Mouse (Mus musculus): ENCODE results near the gene Zbed5. TPM values are rescaled to one million over a fixed set of nuclear protein-coding genes. Genes with fewer than 3 reads are reported as not detected.
"Not testable (repeated sequence)": the region's sequence is repeated elsewhere in the genome, so short reads cannot be mapped to it uniquely, and the experiment has no call there.

Gene Zbed5
- polyA plus RNA-seq, 1 experiment = 14.8 TPM

DNA sequence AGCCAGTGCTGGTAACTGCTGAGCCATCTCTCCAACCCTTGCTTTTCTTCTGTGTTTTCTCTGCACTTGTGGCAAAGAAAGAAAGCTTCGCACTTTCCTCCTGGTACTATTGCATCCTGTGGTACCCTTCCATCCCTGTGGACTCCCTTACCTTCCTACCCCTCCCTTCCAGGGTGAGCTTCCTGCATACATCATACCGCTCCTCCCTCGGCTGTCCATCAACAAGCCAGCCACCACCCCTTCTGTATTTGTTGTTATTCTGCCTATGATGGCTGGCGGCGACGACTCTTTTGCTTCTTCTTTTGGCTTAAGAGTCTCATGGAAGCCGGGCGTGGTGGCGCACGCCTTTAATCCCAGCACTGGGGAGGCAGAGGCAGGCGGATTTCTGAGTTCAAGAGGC, 20.4 kb upstream of the Zbed5 start:
- DNase-seq (ENCODE audit: low read depth) = no peak
- TF ChIP-seq POLR2A (IDR thresholded peaks at IDR 0.05; ENCODE audit: borderline replicate concordance, extremely low read depth, insufficient read depth, insufficient read length, poor library complexity, severe bottlenecking) (no peak), CTCF (IDR thresholded peaks at IDR 0.05; ENCODE audit: borderline replicate concordance, extremely low read depth, insufficient read depth, insufficient read length) (no peak)

DNA sequence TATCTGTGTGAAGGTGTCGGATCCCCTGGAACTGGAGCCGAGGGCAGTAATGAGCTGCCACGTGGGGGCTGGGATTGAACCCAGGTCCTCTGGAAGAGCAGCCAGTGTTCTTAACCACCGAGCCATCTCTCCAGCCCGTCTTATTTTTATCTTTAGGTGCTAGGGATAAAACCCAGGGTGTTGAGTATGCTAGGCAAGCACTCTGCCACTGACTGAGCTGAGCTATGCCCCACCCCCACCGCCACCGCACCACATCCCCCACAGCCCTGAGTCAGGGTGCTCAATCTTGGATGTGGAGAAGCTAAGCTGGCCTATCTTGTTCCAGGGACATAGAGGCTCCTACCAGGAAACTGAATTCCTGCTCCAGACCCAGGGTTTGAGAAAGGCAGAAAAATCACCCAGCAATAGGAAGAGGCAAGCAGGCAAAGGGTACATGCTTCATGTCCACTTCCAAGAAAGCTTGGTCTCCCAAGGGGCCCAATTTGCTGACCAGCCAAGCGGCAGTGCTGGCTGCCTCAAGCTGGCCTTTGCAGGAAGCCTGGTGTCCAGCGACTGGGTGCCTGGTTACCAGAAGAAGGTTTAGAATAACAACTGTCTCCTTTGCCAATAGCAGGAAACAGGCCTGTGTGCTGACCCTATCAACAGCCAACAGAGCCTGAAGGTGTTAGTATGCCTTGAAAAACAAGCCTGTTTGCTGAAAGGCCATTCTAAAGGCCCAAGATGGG, 17.6 kb upstream of the Zbed5 start:
- no peak for DNase-seq (ENCODE audit: low read depth)
- TF ChIP-seq POLR2A (IDR thresholded peaks at IDR 0.05; ENCODE audit: borderline replicate concordance, extremely low read depth, insufficient read depth, insufficient read length, poor library complexity, severe bottlenecking) (no peak), CTCF (IDR thresholded peaks at IDR 0.05; ENCODE audit: borderline replicate concordance, extremely low read depth, insufficient read depth, insufficient read length) (no peak)

DNA sequence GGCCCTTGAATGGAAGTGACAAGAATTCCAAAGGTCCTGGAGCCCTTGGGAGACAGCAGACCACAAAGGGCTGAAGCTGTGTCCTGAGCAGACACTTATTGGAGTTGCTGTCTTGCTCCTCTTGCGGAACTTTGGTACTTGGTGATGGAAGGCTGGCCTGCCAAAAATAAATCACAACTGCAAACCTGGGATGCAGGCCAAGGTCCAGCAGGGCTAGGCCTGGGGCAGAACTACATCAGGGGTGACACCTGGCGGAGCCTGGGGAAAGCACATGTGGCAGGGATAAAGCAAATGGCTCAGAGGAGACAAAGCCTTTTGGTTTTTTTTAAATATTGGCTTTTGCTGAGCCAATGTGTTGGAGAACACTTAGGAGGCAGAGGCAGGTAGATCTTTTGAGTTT, 16.6 kb upstream of the Zbed5 start:
- TF ChIP-seq POLR2A (IDR thresholded peaks at IDR 0.05; ENCODE audit: borderline replicate concordance, extremely low read depth, insufficient read depth, insufficient read length, poor library complexity, severe bottlenecking) (no peak), CTCF (IDR thresholded peaks at IDR 0.05; ENCODE audit: borderline replicate concordance, extremely low read depth, insufficient read depth, insufficient read length) (peak; percentile 54; the same call in 1 of the 2 replicates)
- peak; percentile 35 for DNase-seq (ENCODE audit: low read depth)

DNA sequence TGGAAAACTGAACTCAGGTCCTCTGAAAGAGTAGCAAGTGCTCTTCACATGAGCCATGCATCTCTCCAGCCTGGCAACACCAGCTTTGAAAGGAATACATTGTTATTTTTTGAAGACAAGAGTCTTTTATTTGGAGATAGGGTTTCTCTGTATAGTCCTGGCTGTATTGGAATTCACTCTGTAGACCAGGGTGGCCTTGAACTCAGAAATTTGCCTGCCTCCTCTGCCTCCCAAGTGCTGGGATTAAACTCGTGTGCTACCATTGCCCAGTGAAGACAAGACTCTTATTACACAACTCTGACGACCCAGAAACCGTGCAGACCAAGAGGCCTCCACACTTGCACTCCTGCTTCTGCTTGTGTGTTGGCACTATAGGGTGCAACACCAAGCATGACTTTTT, 15.6 kb upstream of the Zbed5 start:
- DNase-seq (ENCODE audit: low read depth) = no peak
- TF ChIP-seq CTCF (IDR thresholded peaks at IDR 0.05; ENCODE audit: borderline replicate concordance, extremely low read depth, insufficient read depth, insufficient read length) = no peak
- TF ChIP-seq POLR2A (IDR thresholded peaks at IDR 0.05; ENCODE audit: borderline replicate concordance, extremely low read depth, insufficient read depth, insufficient read length, poor library complexity, severe bottlenecking) = no peak

DNA sequence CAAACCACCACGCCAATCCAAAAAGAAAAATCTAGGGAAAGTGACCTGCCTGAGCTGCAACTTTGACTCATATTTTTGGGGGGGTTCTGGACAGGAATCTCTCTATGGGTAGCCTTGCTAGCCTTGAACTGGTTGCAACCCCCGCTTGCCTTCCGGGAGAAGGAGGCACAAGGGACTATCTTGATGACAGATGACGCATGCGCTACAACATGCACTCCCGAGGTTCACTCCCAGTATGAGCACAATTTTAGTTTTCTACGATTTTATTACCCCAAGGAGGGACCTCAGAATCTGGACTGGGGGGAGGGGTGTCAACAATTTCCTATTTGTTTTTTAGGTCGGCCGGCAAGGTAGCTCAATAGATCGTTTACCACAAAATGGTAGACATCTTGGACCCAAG, 9.3 kb upstream of the Zbed5 start:
- TF ChIP-seq POLR2A (IDR thresholded peaks at IDR 0.05; ENCODE audit: borderline replicate concordance, extremely low read depth, insufficient read depth, insufficient read length, poor library complexity, severe bottlenecking) (no peak), CTCF (IDR thresholded peaks at IDR 0.05; ENCODE audit: borderline replicate concordance, extremely low read depth, insufficient read depth, insufficient read length) (no peak)
- peak; percentile 4 for DNase-seq (ENCODE audit: low read depth)

DNA sequence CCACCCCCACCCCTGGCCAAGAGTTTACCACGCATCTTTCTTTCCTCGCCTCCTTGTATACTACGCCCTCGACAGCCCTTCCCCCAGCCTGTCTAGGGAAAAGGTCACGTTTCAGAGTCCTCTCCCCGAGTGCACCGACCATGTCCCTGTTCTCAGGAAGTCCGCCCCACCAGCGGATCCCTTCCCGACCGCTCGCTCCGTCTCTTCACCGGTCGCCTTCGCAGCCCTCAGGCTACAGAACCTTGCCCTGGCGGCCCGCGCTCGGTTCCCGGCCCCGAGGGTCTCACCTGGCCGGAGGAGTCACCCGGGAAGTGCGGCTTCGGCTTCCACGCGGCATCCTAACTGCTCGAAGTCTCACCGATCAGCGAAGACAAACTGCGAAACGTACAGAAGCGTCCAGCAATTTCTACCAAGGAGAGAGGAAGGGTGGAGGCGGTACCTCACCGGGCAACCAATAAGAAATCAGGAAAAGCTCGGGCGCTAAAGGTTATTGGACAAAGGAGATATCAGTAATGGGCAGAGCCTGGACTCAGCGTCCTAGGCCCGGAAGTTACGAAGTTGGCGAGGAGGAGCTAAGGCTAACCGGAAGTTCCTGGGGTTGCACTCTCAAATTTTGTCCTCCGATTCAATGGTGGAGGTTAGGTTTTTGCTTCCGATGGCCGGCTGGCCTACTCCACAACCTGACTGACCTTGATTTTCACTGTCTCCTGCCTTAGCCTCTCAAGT, 8.4 kb upstream of the Zbed5 start, which contains the start of gene Chchd2:
Gene Chchd2 (minus strand): TSS at position 560 of the 726 bp plus-strand sequence.
- DNase-seq (ENCODE audit: low read depth) = peak; percentile 99
- TF ChIP-seq CTCF (IDR thresholded peaks at IDR 0.05; ENCODE audit: borderline replicate concordance, extremely low read depth, insufficient read depth, insufficient read length) (no peak), POLR2A (IDR thresholded peaks at IDR 0.05; ENCODE audit: borderline replicate concordance, extremely low read depth, insufficient read depth, insufficient read length, poor library complexity, severe bottlenecking) (0 out of 2 replicates have a peak, but pooled peaks have one; percentile 21)

DNA sequence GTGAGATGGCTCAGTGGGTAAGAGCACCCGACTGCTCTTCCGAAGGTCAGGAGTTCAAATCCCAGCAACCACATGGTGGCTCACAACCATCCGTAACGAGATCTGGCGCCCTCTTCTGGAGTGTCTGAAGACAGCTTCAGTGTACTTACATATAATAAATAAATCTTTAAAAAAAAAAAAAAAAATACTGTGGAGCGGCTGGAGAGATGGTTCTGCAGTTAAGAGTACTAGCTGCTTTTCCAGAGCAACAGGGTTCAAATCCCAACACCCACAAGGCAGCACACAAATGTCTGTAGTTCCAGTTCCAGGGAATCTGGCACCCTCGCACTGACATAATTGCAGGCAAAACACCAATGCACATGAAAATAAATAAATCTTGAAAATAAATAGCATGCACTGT, 5.1 kb upstream of the Zbed5 start:
- not testable (repeated sequence) for DNase-seq (ENCODE audit: low read depth)

DNA sequence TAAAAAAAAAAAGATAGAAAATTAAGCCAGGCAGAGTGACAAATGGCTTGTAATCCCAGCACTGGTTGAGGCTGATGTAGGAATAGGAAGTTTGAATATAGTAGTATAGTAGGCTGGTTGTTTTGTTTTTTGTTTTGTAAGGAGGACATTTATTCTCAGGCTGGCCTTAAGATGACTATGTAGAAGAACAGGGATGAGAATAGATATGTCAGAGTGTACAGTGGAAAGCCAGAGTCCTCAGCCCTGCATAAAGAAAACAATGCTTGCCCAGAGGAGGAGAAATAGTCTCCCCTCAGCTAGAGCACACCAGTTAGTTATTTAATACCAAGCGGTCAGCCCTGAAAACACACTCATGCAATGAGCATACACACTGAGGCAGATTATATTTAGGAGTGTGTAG, 2.9 kb downstream of the Zbed5 start, which contains the start of gene Phkg1:
Gene Phkg1 (minus strand): TSS at position 101 of the 400 bp plus-strand sequence.
- DNase-seq (ENCODE audit: low read depth) = no peak
- TF ChIP-seq POLR2A (IDR thresholded peaks at IDR 0.05; ENCODE audit: borderline replicate concordance, extremely low read depth, insufficient read depth, insufficient read length, poor library complexity, severe bottlenecking) = no peak
- TF ChIP-seq CTCF (IDR thresholded peaks at IDR 0.05; ENCODE audit: borderline replicate concordance, extremely low read depth, insufficient read depth, insufficient read length) = no peak

DNA sequence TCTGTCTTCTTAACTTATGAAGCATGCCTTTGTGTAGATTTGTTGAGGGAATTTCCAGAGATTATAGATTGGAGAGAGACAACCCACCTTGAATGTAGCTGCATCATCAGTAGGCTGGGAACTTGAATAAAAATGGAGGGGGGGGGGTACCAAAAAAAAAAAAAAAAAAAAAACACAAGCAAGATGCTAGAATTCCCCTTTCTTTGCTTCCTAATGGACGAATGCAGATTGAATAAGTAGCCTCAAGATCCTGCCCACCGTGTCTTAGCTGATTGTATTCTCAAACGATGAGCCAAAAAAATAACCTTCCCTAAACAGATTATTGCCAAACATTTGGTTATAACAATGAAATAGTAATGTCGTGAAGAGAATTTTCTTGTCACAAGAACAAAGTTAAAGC, 12.3 kb downstream of the Zbed5 start:
- DNase-seq (ENCODE audit: low read depth) = no peak
- TF ChIP-seq CTCF (IDR thresholded peaks at IDR 0.05; ENCODE audit: borderline replicate concordance, extremely low read depth, insufficient read depth, insufficient read length) (no peak), POLR2A (IDR thresholded peaks at IDR 0.05; ENCODE audit: borderline replicate concordance, extremely low read depth, insufficient read depth, insufficient read length, poor library complexity, severe bottlenecking) (no peak)

DNA sequence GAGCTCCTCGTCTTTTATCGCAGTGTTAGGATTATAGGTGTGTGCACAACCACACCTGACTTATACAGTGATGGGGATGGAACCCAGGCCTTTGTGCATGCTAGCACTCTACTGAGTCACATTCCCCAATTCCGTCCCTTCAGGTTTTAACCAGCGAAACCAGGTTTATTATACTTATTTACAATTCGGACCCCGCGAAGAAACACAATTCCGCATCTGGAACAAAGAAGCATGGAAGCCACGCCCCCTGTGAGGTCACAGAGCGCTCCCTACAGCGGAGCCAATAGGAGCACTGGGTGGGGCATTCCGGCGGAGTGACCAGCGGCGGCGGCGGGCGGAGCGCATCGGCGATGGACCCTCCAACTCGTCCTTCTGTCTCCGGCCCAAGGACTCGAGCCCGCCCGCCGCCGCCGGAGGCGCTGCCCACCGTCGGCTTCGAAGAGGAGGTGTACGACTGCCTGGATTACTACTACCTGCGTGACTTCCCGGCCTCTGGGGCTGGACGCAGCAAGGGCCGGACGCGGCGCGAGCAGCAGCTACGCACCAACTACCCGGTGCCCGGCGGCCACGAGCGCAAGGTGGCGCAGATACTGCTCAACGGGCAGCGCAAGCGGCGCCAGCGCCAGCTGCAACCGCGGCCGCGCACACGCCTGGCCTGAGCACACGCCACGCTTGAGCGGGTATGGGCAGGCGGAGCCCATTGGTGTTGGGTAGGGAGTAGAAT, 12.9 kb downstream of the Zbed5 start, which contains the start of gene Nupr1l:
Gene Nupr1l (plus strand): TSS at position 299 of the 724 bp plus-strand sequence.
- TF ChIP-seq CTCF (IDR thresholded peaks at IDR 0.05; ENCODE audit: borderline replicate concordance, extremely low read depth, insufficient read depth, insufficient read length) (peak; percentile 22; the same call in 1 of the 2 replicates), POLR2A (IDR thresholded peaks at IDR 0.05; ENCODE audit: borderline replicate concordance, extremely low read depth, insufficient read depth, insufficient read length, poor library complexity, severe bottlenecking) (peak; percentile 80; the same call in 1 of the 2 replicates)
- DNase-seq (ENCODE audit: low read depth) = peak; percentile 97

DNA sequence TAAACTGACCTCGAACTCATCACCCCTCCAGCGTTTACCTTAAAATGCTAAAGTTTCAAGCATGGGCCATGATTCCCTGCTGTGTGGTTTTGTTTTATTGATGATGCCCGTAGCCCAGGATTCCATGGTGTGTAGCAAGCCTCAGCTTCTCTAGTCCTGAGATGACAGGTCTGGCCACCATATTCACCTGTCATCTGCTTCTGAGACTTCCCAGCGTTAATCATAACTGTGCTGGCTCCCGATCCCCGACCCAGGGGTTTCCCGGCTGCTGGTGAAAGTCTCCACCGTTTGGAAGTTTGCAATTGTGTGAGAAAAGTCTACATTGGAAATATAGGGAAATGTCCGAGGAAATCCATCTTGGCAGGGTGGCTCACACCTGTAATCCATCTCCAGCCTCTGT, 13.6 kb downstream of the Zbed5 start:
- no peak for DNase-seq (ENCODE audit: low read depth)

More for the DNA sequence above, 13.6 kb downstream of the Zbed5 start:
- TF ChIP-seq CTCF (IDR thresholded peaks at IDR 0.05; ENCODE audit: borderline replicate concordance, extremely low read depth, insufficient read depth, insufficient read length) (no peak), POLR2A (IDR thresholded peaks at IDR 0.05; ENCODE audit: borderline replicate concordance, extremely low read depth, insufficient read depth, insufficient read length, poor library complexity, severe bottlenecking) (no peak)

Measured in brain, embryonic 14.5 days (tissue).